Mouse (Mus musculus) adrenal gland, postnatal 14 days (tissue): ENCODE data around the gene Ifitm3. TPM values are rescaled to one million over a fixed set of nuclear protein-coding genes. Genes with fewer than 3 reads are reported as not detected.
"Not testable (repeated sequence)": the region's sequence is repeated elsewhere in the genome, so short reads cannot be mapped to it uniquely, and the experiment has no call there.

ENCODE experiments used
- DNase-seq: peaks from one replicate; pipeline ENCODE4 v3.0.0; 2021; ENCODE audit warnings: mixed read lengths
- total RNA-seq: library from RNA; stranded (reverse); gene quantifications from 2 replicates; pipeline ENCODE4 v1.2.3, GENCODE M21; 2021

Ifitm3 gene
- total RNA-seq, 1 experiment from 2014 or later: 169 TPM

- no peak for DNase-seq
These were observed 9.5 kb downstream of the Ifitm3 start for GRCm38 (mm10) chr7:141000881-141001708.

GRCm38 (mm10) chr7:140998853-140999700 is 11.5 kb downstream of the Ifitm3 start:
- DNase-seq: no peak

- DNase-seq: no peak
These were observed 12.8 kb downstream of the Ifitm3 start for GRCm38 (mm10) chr7:140997817-140998216.

- no peak for DNase-seq
These were observed 19.4 kb downstream of the Ifitm3 start for GRCm38 (mm10) chr7:140991117-140991689.

GRCm38 (mm10) chr7:140990622-140991021 is 19.9 kb downstream of the Ifitm3 start:
- no peak for DNase-seq

GRCm38 (mm10) chr7:140990185-140990584 is 20.4 kb downstream of the Ifitm3 start:
- no peak for DNase-seq

GRCm38 (mm10) chr7:140989022-140989421 is 21.5 kb downstream of the Ifitm3 start:
- DNase-seq: no peak

- no peak for DNase-seq
These were observed 23.1 kb downstream of the Ifitm3 start for GRCm38 (mm10) chr7:140987182-140988138.

- DNase-seq: no peak
These were observed 27.6 kb downstream of the Ifitm3 start for GRCm38 (mm10) chr7:140982971-140983370.

- no peak for DNase-seq
These were observed 28.9 kb downstream of the Ifitm3 start for GRCm38 (mm10) chr7:140981704-140982103.

- DNase-seq: not testable (repeated sequence)
These were observed 33.9 kb downstream of the Ifitm3 start for GRCm38 (mm10) chr7:140976720-140977119.

GRCm38 (mm10) chr7:140975465-140975864 is 35.1 kb downstream of the Ifitm3 start:
- DNase-seq: no peak

GRCm38 (mm10) chr7:140974940-140975339 is 35.6 kb downstream of the Ifitm3 start:
- no peak for DNase-seq

- DNase-seq: no peak
These were observed 37.0 kb downstream of the Ifitm3 start for GRCm38 (mm10) chr7:140973396-140974165.

GRCm38 (mm10) chr7:140971479-140972171 is 38.9 kb downstream of the Ifitm3 start:
- no peak for DNase-seq

- DNase-seq: no peak
These were observed 39.6 kb downstream of the Ifitm3 start for GRCm38 (mm10) chr7:140970931-140971330.

GRCm38 (mm10) chr7:140968710-140969109 is 41.9 kb downstream of the Ifitm3 start:
- DNase-seq: not testable (repeated sequence)

- no peak for DNase-seq
These were observed 42.5 kb downstream of the Ifitm3 start for GRCm38 (mm10) chr7:140967862-140968591.

GRCm38 (mm10) chr7:140966921-140967320 is 43.6 kb downstream of the Ifitm3 start, which contains the start of gene Ifitm1:
TSS of gene Ifitm1 (plus strand) at chr7:140967221.
- no peak for DNase-seq
